Mouse (Mus musculus) spleen, adult 12 weeks (tissue): ENCODE results near the gene D10Wsu102e.

Experiments used
- DNase-seq: peaks from one replicate; pipeline ENCODE4 v3.0.0; 2022; ENCODE audit warnings: low spot score

D10Wsu102e gene

GRCm38 (mm10) chr10:83359956-83360355, at the start of gene D10Wsu102e:
Gene D10Wsu102e, plus strand, starts transcription at chr10:83360221.
- DNase-seq: peak; percentile 88

DNA sequence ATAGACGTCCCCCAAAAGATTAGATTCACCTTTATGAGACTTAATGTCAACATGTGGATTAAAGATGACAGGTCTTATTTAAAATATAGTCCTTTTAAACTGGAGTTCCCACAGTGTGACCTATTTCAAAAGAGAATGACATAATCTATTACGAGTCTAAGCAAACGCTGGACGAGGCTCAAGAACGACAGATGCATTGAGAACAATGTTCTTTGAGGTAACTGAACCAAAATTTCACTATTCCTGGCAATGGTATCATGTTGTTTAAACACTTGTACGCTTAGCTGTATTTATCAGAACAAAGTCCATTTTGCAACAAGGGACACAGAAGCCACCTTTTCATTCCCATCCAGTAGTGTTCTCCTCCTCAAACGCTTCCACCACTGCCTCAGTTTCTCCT, 49.7 kb upstream of the D10Wsu102e start:
- no peak for DNase-seq

GRCm38 (mm10) chr10:83313033-83313432, 47.0 kb upstream of the D10Wsu102e start:
- no peak for DNase-seq

GRCm38 (mm10) chr10:83320396-83320795, 39.6 kb upstream of the D10Wsu102e start:
- DNase-seq: no peak

GRCm38 (mm10) chr10:83320870-83321269, 39.2 kb upstream of the D10Wsu102e start:
- no peak for DNase-seq

DNA sequence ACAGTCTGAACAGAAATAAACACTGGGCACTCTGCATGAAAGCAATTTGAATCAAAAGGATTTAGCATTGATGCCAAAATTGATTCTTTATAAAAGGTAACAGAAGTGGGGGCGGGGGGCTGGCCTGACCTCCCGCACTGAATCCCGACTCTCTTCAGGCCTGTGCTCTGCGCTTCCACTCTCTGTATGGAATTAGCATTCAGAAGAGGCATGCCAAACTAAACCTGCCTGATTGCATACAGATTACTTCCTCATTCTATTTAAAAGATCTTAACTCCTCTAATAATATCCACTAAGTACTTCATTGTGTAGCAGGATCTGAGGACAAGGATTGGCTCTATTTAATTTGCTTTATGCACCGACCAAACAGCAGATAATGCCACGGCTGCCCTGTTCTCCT, 38.5 kb upstream of the D10Wsu102e start:
- DNase-seq: no peak

- no peak for DNase-seq
These were observed 37.4 kb upstream of the D10Wsu102e start for GRCm38 (mm10) chr10:83322551-83323100.

DNA sequence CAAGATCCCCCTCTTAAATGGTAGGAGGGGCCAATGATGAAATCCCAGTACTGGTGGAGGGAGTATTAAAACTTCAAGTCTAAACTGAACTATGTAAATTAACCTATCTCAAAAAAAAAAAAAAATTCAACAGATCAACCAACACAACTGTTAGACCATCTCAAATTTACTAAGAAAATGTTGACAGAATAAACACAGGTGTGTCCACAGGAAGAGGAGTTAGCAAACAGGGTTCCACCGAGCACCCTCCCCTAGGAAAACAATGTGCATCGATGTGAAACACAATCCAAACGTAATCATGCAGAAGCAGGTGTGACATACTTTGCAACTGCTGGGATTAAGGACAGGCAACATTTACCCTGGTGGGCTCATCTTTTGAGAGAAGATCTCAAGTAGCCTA, 35.1 kb upstream of the D10Wsu102e start:
- DNase-seq: no peak

GRCm38 (mm10) chr10:83325903-83326302, 34.1 kb upstream of the D10Wsu102e start:
- no peak for DNase-seq

GRCm38 (mm10) chr10:83326648-83327285, 33.3 kb upstream of the D10Wsu102e start:
- DNase-seq: no peak

DNA sequence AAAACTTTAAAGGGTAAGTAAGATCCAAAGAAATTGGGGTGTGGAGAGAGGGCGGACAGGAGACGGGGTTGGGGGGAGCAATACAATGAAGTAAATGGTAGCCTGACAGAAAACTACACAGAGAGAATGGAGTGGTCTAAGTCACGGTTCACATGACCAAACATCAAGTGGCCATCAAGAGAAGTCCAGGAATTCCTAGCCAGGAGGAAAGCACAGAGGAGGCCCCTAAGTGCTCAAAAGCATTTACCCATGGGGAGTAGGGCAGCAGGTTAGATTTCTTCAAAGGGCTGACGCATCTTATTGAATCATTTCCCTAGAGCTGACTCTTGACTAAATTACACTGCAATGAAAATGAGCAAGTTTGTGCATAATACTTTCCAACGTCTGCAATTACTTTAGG, 31.2 kb upstream of the D10Wsu102e start:
- no peak for DNase-seq

GRCm38 (mm10) chr10:83330336-83330735, 29.7 kb upstream of the D10Wsu102e start:
- no peak for DNase-seq

GRCm38 (mm10) chr10:83331811-83332210, 28.2 kb upstream of the D10Wsu102e start:
- no peak for DNase-seq

DNA sequence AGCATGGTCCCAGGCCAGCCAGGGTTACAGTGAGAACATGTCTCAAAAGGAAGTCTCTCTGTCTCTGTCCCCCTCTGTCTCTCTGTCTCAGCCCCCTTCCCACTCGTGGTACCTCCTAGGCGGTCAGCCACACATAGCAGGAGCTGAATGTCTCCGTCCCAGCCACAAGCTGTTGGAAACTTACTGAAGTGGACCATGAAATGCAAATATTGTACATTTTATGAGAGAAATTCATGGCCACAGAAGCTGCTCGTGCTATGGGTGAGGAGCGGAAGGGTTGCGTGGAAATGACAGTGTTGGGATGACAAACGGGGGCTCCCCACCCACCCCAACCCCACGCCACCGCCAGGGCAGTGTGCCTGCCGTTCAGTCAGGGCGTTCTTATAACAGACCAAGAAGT, 27.4 kb upstream of the D10Wsu102e start:
- no peak for DNase-seq

DNA sequence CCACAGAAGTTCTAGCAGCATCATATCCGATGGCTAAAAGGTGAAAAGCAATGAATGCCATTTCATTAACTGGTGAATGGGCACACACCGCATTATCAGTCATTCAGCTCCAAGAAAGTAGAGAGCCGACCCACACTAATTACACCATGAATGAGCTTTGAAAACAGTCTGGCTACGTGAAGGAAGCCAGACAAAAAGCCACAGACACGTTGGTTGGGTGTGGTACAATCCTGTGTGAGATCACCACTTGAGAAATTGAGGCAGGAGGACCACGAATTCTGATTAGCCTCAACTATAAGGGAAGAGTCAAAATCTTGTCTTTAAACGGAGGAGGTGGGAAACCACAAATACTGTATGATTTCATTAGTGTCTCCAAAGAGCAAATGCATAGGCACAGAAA, 23.7 kb upstream of the D10Wsu102e start:
- DNase-seq: no peak

DNA sequence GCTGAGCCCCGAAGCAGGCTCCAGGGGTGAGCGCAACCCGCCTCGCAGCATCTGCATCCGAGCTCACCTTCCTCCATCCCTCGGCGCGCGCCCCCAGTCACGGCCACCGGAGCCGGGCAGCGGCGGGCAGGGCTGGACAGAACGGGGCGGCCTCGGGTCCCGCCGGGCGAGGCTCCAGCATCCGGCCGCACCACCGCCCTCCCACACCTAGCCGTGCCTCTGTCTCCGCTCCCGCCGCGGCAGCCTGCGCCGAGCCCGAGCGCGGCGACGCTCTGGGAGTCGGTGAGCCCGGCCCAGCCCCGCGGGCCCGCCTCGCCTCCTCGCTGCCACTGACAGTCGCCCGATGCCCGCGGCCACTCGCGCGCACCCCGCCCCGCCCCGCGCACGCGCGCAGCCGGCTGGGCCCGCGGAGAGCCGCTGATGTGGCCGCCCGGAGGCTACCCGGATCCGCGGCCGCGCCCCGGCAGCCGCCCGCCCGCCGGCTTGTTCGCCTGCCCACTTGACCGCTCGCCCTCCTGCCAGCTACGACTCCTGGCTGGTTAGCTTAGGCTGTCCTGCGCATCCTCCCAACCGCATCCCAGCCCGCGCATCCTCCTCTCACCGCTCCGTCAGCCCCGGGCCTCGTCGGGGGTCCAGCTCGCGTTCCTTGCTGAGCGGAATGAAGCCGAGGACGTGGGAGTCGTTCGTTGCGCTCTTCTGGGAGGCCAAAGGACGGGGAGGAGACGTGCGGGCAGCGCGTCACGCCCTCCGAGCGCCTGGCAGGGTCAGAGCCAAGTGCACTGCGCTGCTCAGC, 22.7 kb upstream of the D10Wsu102e start, which contains the start of gene Slc41a2:
Gene Slc41a2, minus strand, starts transcription at position 724 of the 793 bp plus-strand sequence.
- peak; percentile 23 for DNase-seq

DNA sequence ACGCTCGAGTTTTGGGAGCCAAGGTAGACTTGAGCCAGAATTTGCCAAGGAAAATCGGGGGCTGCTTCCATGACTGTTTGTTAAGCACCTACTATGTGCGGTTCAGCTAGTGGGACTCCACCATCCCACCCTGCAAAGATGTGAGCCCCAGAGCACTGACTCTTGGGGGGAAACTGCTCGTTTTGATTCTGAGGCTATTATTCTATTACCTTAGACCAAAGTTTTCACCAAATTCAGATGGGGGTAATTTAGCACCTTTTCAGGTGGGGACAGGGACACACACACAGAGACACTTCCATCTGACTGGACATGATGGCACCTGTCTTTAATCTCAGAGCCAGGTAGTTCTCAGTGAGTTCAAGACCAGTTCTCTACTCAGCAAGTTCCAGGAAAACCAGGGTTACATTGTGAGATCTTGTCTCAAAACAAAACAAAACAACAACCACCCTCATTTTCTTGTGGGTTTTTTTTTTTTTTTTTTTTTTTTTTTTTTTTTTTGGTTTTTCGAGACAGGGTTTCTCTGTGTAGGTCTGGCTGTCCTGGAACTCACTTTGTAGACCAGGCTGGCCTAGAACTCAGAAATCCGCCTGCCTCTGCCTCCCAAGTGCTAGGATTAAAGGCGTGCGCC, 21.9 kb upstream of the D10Wsu102e start:
- DNase-seq: no peak

- no peak for DNase-seq
These were observed 18.8 kb upstream of the D10Wsu102e start for GRCm38 (mm10) chr10:83341226-83341625.

- DNase-seq: no peak
These were observed 16.9 kb upstream of the D10Wsu102e start for GRCm38 (mm10) chr10:83343171-83343570.

- DNase-seq: no peak
These were observed 16.0 kb upstream of the D10Wsu102e start for GRCm38 (mm10) chr10:83343828-83344685.

DNA sequence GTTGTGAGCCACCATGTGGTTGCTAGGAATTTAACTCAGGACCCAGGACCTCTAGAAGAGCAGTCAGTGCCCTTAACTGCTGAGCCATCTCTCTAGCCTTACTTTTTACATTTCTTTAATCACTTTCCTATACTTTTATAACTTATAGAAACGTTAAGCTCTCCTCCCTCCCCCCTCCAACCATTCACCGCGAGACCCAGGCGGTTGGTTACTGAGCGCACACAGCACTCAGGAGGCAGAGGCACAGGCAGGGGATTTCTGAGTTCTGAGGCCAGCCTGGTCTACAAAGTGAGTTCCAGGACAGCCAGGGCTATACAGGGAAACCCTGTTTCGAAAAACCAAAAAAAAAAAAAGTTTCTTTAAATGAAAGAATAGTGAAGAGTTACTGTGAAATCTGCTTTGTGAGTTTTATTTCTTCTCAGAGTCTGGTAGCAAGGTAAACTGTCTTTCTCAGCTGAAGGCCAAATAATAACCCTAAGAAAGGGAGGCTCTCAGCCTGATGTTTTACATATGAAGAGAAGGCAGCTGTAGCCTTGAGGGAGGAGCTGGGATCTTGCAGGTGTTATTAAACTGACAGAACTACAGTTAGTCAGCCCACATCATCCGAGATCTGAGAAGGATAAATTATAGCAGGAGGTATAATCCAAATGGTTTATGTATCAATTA, 14.2 kb upstream of the D10Wsu102e start:
- DNase-seq: no peak
